Mouse (Mus musculus) neural tube, embryonic 14.5 days (tissue): Measurements from ENCODE around the gene Spag5. TPM values are rescaled to one million over a fixed set of nuclear protein-coding genes. Genes with fewer than 3 reads are reported as not detected.
A peak's percentile ranks its signal among the peaks of the same experiment; 100 is the strongest.

Source experiments
- ATAC-seq: fragments of 200-750 bp; cut with Nextera tagmentation; 2 replicates; pipeline ENCODE4 v1.8.0; 2017; ENCODE audit warnings: low read depth, mild to moderate bottlenecking, moderate TSS enrichment, moderate library complexity
- H3K27ac ChIP-seq: fragments of 300-500 bp; sonication (generic); 2 replicates; pipeline ENCODE4 v1.5.1; 2014; ENCODE audit warnings: low read depth, mild to moderate bottlenecking, control low read depth, low read length, moderate library complexity, mixed read lengths
- H3K27me3 ChIP-seq: fragments of 300-500 bp; sonication (generic); 2 replicates; pipeline ENCODE4 v1.6.1; 2014; ENCODE audit warnings: low read length; ENCODE audit not compliant: control insufficient read depth, insufficient read depth
- H3K36me3 ChIP-seq: fragments of 300-500 bp; sonication (generic); 2 replicates; pipeline ENCODE4 v1.6.1; 2014; ENCODE audit warnings: low read length, mixed read lengths; ENCODE audit not compliant: control insufficient read depth, insufficient read depth
- H3K4me1 ChIP-seq: fragments of 300-500 bp; sonication (generic); 2 replicates; pipeline ENCODE4 v1.6.1; 2014; ENCODE audit warnings: low read length; ENCODE audit not compliant: control insufficient read depth, insufficient read depth
- H3K4me2 ChIP-seq: fragments of 300-500 bp; sonication (generic); 2 replicates; pipeline ENCODE4 v1.6.1; 2014; ENCODE audit warnings: mild to moderate bottlenecking, low read depth, low read length, control low read depth
- H3K4me3 ChIP-seq: fragments of 300-500 bp; sonication (generic); 2 replicates; pipeline ENCODE4 v1.5.1; 2014; ENCODE audit warnings: low read depth, low read length, control low read depth, mixed read lengths
- H3K9ac ChIP-seq: fragments of 300-500 bp; sonication (generic); replicated peaks from 2 replicates; pipeline ENCODE4 v1.6.1; 2014; ENCODE audit warnings: low read depth, mild to moderate bottlenecking, control low read depth, low read length, mixed read lengths
- H3K9me3 ChIP-seq: fragments of 300-500 bp; sonication (generic); 2 replicates; pipeline ENCODE4 v1.6.1; 2016; ENCODE audit warnings: low read length; ENCODE audit not compliant: control insufficient read depth
- WGBS: fragments of 180-500 bp; shearing (Covaris S2); extraction: QIAGEN DNeasy Blood & Tissue Kit; methylation state at CpG from one replicate; pipeline ENCODE4 v1.1.7; 2014; 5-methylcytosine and 5-hydroxymethylcytosine counted together
- polyA plus RNA-seq: library from polyadenylated mRNA; unstranded; fragments of >200 nt; fragmentation: Nextera tagmentation; extraction: Ambion mirVana; gene quantifications from 2 replicates; pipeline ENCODE4 v1.2.1, GENCODE M21; 2014

Spag5 gene
- polyA plus RNA-seq, 1 experiment from 2014 or later = 3.4 TPM

- Histone ChIP-seq H3K9me3 (no peaks in the 10 kb centered on the region), H3K4me1 (no peaks in the 10 kb centered on the region), H3K36me3 (no peaks in the 10 kb centered on the region), H3K4me3 (no peak overlapping the region), H3K4me2 (no peak overlapping the region), H3K27me3 (no peaks in the 10 kb centered on the region), H3K27ac (no peak overlapping the region), H3K9ac (no peak overlapping the region)
- WGBS = 97% methylated on average over 2 of the region's 2 CpGs
- ATAC-seq = no peak
Observed at GRCm38 (mm10) chr11:78313662-78314061, 12.3 kb downstream of the Spag5 start.

DNA sequence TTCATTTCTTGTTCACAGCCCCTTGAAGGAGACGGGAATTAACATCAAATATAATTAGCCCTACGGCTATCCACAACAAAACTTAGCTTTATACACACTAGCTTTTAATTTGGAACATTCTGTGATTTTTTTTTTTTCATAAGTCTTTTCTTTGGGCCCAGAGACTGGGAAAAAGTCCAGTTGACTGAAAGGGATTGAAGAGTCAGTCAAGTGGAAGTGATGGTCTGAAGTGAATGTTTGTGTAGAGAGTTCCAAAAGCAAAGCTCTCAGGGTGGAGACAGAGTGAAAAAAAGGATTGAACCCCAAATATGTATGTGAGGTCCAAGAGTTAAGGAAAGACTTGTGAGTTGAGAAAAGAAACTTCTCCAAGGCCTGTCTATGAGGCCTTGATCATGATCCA lies 17.1 kb downstream of the Spag5 start:
- H3K9me3 ChIP-seq = no peaks in the 10 kb centered on the region
- no peaks in the 10 kb centered on the region for H3K36me3 ChIP-seq
- no peak for ATAC-seq
- H3K9ac ChIP-seq = no peak overlapping the region
- H3K27ac ChIP-seq = no peak overlapping the region
- no peaks in the 10 kb centered on the region for H3K27me3 ChIP-seq
- WGBS = 85% methylated on average over 2 of the region's 2 CpGs
- no peak overlapping the region for H3K4me2 ChIP-seq
- H3K4me3 ChIP-seq = no peak overlapping the region
- peaks cover 8% of the 10 kb centered on the region; the same call in 1 of the 2 replicates for H3K4me1 ChIP-seq

DNA sequence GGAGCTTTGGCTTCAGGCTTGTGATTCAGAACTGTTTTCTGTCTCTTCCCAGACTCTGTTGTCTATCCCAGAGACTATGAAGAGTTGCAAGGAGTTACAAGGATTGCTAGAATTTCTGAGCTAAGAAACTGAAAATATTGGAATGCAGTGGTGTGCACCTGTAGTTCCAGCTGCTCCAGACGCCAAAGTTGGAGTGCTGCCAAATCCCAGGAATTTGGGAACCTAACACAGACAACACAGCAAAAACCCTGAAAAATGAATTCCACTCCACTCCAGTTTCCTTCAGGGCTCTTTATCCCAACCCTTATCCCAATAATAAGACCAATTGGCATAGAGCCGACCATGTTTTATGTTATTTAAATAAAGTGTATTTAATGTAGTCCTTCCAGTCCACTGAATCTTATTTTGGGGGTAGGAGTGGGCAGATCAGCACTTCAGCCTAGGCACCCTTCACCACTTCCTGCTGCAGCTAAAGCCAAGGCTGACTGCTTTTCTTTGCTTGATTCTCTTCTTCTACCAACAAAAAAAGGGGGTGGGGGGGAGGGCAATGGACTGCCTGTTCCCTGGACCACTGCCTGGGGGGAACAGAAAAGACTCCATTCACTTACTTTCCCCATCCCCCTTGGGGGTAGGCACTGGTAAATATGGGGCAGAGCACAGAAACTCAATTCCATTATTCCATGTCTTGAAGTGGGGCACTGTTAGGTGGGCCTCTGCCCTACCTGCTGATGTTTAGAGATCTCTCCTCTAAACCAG lies 20.9 kb downstream of the Spag5 start:
- Histone ChIP-seq H3K36me3 (no peaks in the 10 kb centered on the region), H3K9ac (no peak overlapping the region), H3K4me2 (peak overlapping the region; percentile 35; the same call in 1 of the 2 replicates), H3K9me3 (no peaks in the 10 kb centered on the region), H3K4me1 (peaks cover 8% of the 10 kb centered on the region; the same call in 1 of the 2 replicates), H3K27me3 (no peaks in the 10 kb centered on the region), H3K27ac (peak overlapping the region; percentile 72), H3K4me3 (peak overlapping the region; percentile 25; the same call in 1 of the 2 replicates)
- ATAC-seq = peak; percentile 54
- 47% methylated on average over 2 of the region's 2 CpGs for whole genome bisulfite sequencing

GRCm38 (mm10) chr11:78322860-78323259 lies 21.5 kb downstream of the Spag5 start, which contains the start of gene Aldoc:
TSS of gene Aldoc (plus strand) at chr11:78322968.
- peak within 1 kb of the TSS; percentile 35 for H3K4me2 ChIP-seq
- H3K9ac ChIP-seq = 0 out of 2 replicates have a peak within 1 kb of the TSS, but pooled peaks have one; percentile 25
- WGBS = 4% methylated on average over 15 of the region's 15 CpGs
- peaks cover 8% of the 10 kb centered on the region; the same call in 1 of the 2 replicates for H3K4me1 ChIP-seq
- no peaks in the 10 kb centered on the region for H3K9me3 ChIP-seq
- no peaks in the 10 kb centered on the region for H3K27me3 ChIP-seq
- peak within 1 kb of the TSS; percentile 72 for H3K27ac ChIP-seq
- peak within 1 kb of the TSS; percentile 25 for H3K4me3 ChIP-seq
- no peaks in the 10 kb centered on the region for H3K36me3 ChIP-seq
- ATAC-seq = peak; percentile 90

DNA sequence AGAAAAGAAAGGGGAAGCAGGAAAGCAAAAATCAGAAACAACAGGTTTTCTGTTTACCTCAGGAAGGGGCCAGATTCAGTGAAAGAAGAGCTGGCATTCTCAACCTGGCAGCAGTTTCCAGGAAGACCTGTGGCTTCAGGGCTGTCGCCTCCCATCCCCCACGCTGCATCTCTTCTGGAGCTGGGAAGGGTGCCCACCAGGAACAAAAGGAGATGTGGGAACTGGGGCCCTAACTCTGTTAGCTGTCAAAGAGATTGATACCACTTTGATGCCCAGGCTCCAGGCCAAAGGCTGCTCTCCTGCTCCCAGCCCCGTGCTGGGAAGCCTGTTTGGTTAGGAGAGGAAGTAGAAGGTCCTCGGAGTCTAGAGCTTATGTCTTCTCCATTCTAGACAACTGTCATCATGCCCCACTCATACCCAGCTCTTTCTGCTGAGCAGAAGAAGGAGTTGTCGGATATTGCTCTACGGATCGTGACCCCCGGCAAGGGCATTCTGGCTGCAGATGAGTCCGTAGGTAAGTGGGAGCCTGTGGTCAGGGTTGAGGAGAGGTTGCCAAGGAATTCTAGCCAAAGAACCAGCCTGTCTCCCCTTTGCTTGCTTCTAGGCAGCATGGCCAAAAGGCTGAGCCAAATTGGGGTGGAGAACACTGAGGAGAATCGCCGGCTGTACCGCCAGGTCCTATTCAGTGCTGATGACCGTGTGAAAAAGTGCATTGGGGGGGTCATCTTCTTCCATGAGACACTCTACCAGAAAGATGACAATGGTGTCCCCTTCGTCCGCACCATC lies 22.9 kb downstream of the Spag5 start:
- Histone ChIP-seq H3K4me1 (peaks cover 13% of the 10 kb centered on the region), H3K27me3 (no peaks in the 10 kb centered on the region), H3K9me3 (no peaks in the 10 kb centered on the region), H3K27ac (0 out of 2 replicates have a peak overlapping the region, but pooled peaks have one; percentile 22), H3K4me2 (peak overlapping the region; percentile 35; the same call in 1 of the 2 replicates), H3K36me3 (no peaks in the 10 kb centered on the region), H3K9ac (no peak overlapping the region; the same call in 1 of the 2 replicates), H3K4me3 (peak overlapping the region; percentile 4; the same call in 1 of the 2 replicates)
- 71% methylated on average over 15 of the region's 15 CpGs for WGBS
- 0 out of 2 replicates have a peak, but pooled peaks have one; percentile 47 for ATAC-seq

- H3K4me1 ChIP-seq = peaks cover 18% of the 10 kb centered on the region
- no peaks in the 10 kb centered on the region for H3K9me3 ChIP-seq
- peak overlapping the region; percentile 4; the same call in 1 of the 2 replicates for H3K4me3 ChIP-seq
- no peaks in the 10 kb centered on the region for H3K36me3 ChIP-seq
- WGBS = 95% methylated on average over 12 of the region's 12 CpGs
- peak overlapping the region; percentile 35; the same call in 1 of the 2 replicates for H3K4me2 ChIP-seq
- H3K27me3 ChIP-seq = no peaks in the 10 kb centered on the region
- no peak overlapping the region for H3K27ac ChIP-seq
- no peak overlapping the region for H3K9ac ChIP-seq
- ATAC-seq = no peak
Observed at GRCm38 (mm10) chr11:78324965-78325364, 23.6 kb downstream of the Spag5 start.

- ATAC-seq = no peak
- Histone ChIP-seq H3K9me3 (no peaks in the 10 kb centered on the region), H3K36me3 (no peaks in the 10 kb centered on the region), H3K27me3 (no peaks in the 10 kb centered on the region), H3K9ac (no peak overlapping the region), H3K27ac (no peak overlapping the region), H3K4me1 (peaks cover 18% of the 10 kb centered on the region), H3K4me2 (no peak overlapping the region), H3K4me3 (no peak overlapping the region)
- 92% methylated on average over 4 of the region's 4 CpGs for WGBS
Observed at GRCm38 (mm10) chr11:78327215-78327614, 25.9 kb downstream of the Spag5 start.

- WGBS = 15% methylated on average over 33 of the region's 37 CpGs
- H3K27ac ChIP-seq = no peak within 1 kb of the TSS
- peak; percentile 95 for ATAC-seq
Observed at GRCm38 (mm10) chr11:78327634-78328511, 26.5 kb downstream of the Spag5 start, which contains the start of gene Pigs. TSS of gene Pigs (plus strand) at chr11:78328415.

More at GRCm38 (mm10) chr11:78327634-78328511, 26.5 kb downstream of the Spag5 start, which contains the start of gene Pigs:
- H3K4me1 ChIP-seq = peaks cover 14% of the 10 kb centered on the region
- peak within 1 kb of the TSS; percentile 77 for H3K9ac ChIP-seq
- no peaks in the 10 kb centered on the region for H3K27me3 ChIP-seq
- H3K36me3 ChIP-seq = no peaks in the 10 kb centered on the region
- H3K4me2 ChIP-seq = peak within 1 kb of the TSS; percentile 93
- peak within 1 kb of the TSS; percentile 88 for H3K4me3 ChIP-seq
- no peaks in the 10 kb centered on the region for H3K9me3 ChIP-seq
